Mouse (Mus musculus) c-Kit-negative CD71-positive TER-119-positive erythroid progenitor cells, embryonic 14.5 days (primary cell): Measurements from ENCODE around the gene Gm3448.
A peak's percentile ranks its signal among the peaks of the same experiment; 100 is the strongest.

Experiments used
- DNase-seq: peaks from one replicate; pipeline ENCODE4 v3.0.0-alpha.2; 2013; ENCODE audit warnings: low read depth, low spot score

Gene Gm3448

GRCm38 (mm10) chr17:14959979-14960378, 81.4 kb downstream of the Gm3448 start:
- peak; percentile 46 for DNase-seq

- DNase-seq = no peak
These were observed 82.5 kb downstream of the Gm3448 start for GRCm38 (mm10) chr17:14958686-14959327.

DNA sequence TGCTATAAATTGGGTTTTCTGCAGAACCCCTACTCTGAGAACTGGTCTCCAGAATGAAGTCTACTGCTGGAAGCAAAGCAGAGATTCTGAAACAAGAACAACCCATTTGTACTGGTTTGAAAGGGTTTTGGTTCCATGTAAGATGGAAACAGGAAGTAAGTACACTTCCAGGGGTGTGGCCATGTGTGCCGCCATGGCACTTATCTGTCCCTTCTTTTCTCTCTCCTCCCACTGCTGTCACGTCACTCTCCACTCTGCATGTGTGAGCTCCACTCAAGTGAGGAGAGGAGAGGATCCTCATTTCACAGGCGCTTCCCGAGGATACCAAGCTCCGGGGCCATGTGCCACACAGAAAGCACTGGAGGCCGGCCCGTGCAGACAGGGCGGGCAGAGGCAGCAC, 87.9 kb downstream of the Gm3448 start:
- no peak for DNase-seq

GRCm38 (mm10) chr17:14949161-14949827, 92.0 kb downstream of the Gm3448 start:
- DNase-seq = no peak
